Mouse (Mus musculus): ENCODE results near the gene A530016L24Rik. TPM values are rescaled to one million over a fixed set of nuclear protein-coding genes. Genes with fewer than 3 reads are reported as not detected.
A peak's percentile ranks its signal among the peaks of the same experiment; 100 is the strongest.

A530016L24Rik gene
- not detected in 2 replicates for polyA plus RNA-seq (2011; ENCODE audit: insufficient read depth, insufficient read length, low replicate concordance, missing spikeins)

GRCm38 (mm10) chr12:112489134-112489533, at the start of gene A530016L24Rik:
TSS of gene A530016L24Rik (plus strand) at chr12:112489448.
- no peak for TF ChIP-seq CTCF (IDR thresholded peaks at IDR 0.05; ENCODE audit: control insufficient read depth, insufficient read depth, low read length)
- no peak for TF ChIP-seq POLR2A (IDR thresholded peaks at IDR 0.05; ENCODE audit: borderline replicate concordance, control insufficient read depth, low read depth, low read length)
- Histone ChIP-seq H3K4me3 (replicated peaks; ENCODE audit: control insufficient read depth, low read depth, low read length) (no peak within 1 kb of the TSS), H3K27ac (ENCODE audit: control insufficient read depth, insufficient read depth, low read depth, low read length, poor library complexity) (no peak within 1 kb of the TSS), H3K4me1 (ENCODE audit: control insufficient read depth, insufficient read depth, low read length) (no peaks in the 10 kb centered on the region)
- WGBS = 79% methylated on average over 8 of the region's 8 CpGs

GRCm38 (mm10) chr12:112439993-112440392, 49.3 kb upstream of the A530016L24Rik start:
- Histone ChIP-seq H3K27ac (ENCODE audit: control insufficient read depth, insufficient read depth, low read depth, low read length, poor library complexity) (no peak overlapping the region), H3K4me1 (ENCODE audit: control insufficient read depth, insufficient read depth, low read length) (no peaks in the 10 kb centered on the region), H3K4me3 (replicated peaks; ENCODE audit: control insufficient read depth, low read depth, low read length) (no peak overlapping the region)
- TF ChIP-seq POLR2A (IDR thresholded peaks at IDR 0.05; ENCODE audit: borderline replicate concordance, control insufficient read depth, low read depth, low read length) = no peak
- no peak for TF ChIP-seq CTCF (IDR thresholded peaks at IDR 0.05; ENCODE audit: control insufficient read depth, insufficient read depth, low read length)
- 58% methylated on average over 1 of the region's 1 CpGs for WGBS

- Histone ChIP-seq H3K27ac (ENCODE audit: control insufficient read depth, insufficient read depth, low read depth, low read length, poor library complexity) (no peak overlapping the region), H3K4me3 (replicated peaks; ENCODE audit: control insufficient read depth, low read depth, low read length) (no peak overlapping the region), H3K4me1 (ENCODE audit: control insufficient read depth, insufficient read depth, low read length) (no peaks in the 10 kb centered on the region)
- 29% methylated on average over 18 of the region's 18 CpGs for WGBS
- TF ChIP-seq CTCF (IDR thresholded peaks at IDR 0.05; ENCODE audit: control insufficient read depth, insufficient read depth, low read length) = no peak
- no peak for TF ChIP-seq POLR2A (IDR thresholded peaks at IDR 0.05; ENCODE audit: borderline replicate concordance, control insufficient read depth, low read depth, low read length)
These were observed 40.0 kb upstream of the A530016L24Rik start for GRCm38 (mm10) chr12:112449144-112449827.

- Histone ChIP-seq H3K4me3 (replicated peaks; ENCODE audit: control insufficient read depth, low read depth, low read length) (no peak overlapping the region), H3K27ac (ENCODE audit: control insufficient read depth, insufficient read depth, low read depth, low read length, poor library complexity) (no peak overlapping the region), H3K4me1 (ENCODE audit: control insufficient read depth, insufficient read depth, low read length) (no peaks in the 10 kb centered on the region)
- WGBS = 29% methylated on average over 8 of the region's 8 CpGs
- no peak for TF ChIP-seq POLR2A (IDR thresholded peaks at IDR 0.05; ENCODE audit: borderline replicate concordance, control insufficient read depth, low read depth, low read length)
- no peak for TF ChIP-seq CTCF (IDR thresholded peaks at IDR 0.05; ENCODE audit: control insufficient read depth, insufficient read depth, low read length)
These were observed 39.4 kb upstream of the A530016L24Rik start for GRCm38 (mm10) chr12:112449828-112450180.

GRCm38 (mm10) chr12:112450883-112451282, 38.4 kb upstream of the A530016L24Rik start:
- WGBS = 50% methylated on average over 6 of the region's 6 CpGs
- Histone ChIP-seq H3K4me3 (replicated peaks; ENCODE audit: control insufficient read depth, low read depth, low read length) (no peak overlapping the region), H3K4me1 (ENCODE audit: control insufficient read depth, insufficient read depth, low read length) (no peaks in the 10 kb centered on the region), H3K27ac (ENCODE audit: control insufficient read depth, insufficient read depth, low read depth, low read length, poor library complexity) (no peak overlapping the region)
- TF ChIP-seq CTCF (IDR thresholded peaks at IDR 0.05; ENCODE audit: control insufficient read depth, insufficient read depth, low read length) (peak; percentile 39; the same call in 1 of the 2 replicates), POLR2A (IDR thresholded peaks at IDR 0.05; ENCODE audit: borderline replicate concordance, control insufficient read depth, low read depth, low read length) (no peak)

GRCm38 (mm10) chr12:112451381-112451780, 37.9 kb upstream of the A530016L24Rik start:
- Histone ChIP-seq H3K4me3 (replicated peaks; ENCODE audit: control insufficient read depth, low read depth, low read length) (no peak overlapping the region), H3K4me1 (ENCODE audit: control insufficient read depth, insufficient read depth, low read length) (no peaks in the 10 kb centered on the region), H3K27ac (ENCODE audit: control insufficient read depth, insufficient read depth, low read depth, low read length, poor library complexity) (no peak overlapping the region)
- no peak for TF ChIP-seq CTCF (IDR thresholded peaks at IDR 0.05; ENCODE audit: control insufficient read depth, insufficient read depth, low read length)
- no peak for TF ChIP-seq POLR2A (IDR thresholded peaks at IDR 0.05; ENCODE audit: borderline replicate concordance, control insufficient read depth, low read depth, low read length)
- 71% methylated on average over 1 of the region's 1 CpGs for WGBS

- TF ChIP-seq POLR2A (IDR thresholded peaks at IDR 0.05; ENCODE audit: borderline replicate concordance, control insufficient read depth, low read depth, low read length) (no peak), CTCF (IDR thresholded peaks at IDR 0.05; ENCODE audit: control insufficient read depth, insufficient read depth, low read length) (no peak)
- no peaks in the 10 kb centered on the region for H3K4me1 ChIP-seq (ENCODE audit: control insufficient read depth, insufficient read depth, low read length)
- no peak overlapping the region for H3K4me3 ChIP-seq (replicated peaks; ENCODE audit: control insufficient read depth, low read depth, low read length)
- 88% methylated on average over 9 of the region's 9 CpGs for WGBS
- H3K27ac ChIP-seq (ENCODE audit: control insufficient read depth, insufficient read depth, low read depth, low read length, poor library complexity) = no peak overlapping the region
These were observed 37.4 kb upstream of the A530016L24Rik start for GRCm38 (mm10) chr12:112451826-112452225.

- no peak for TF ChIP-seq CTCF (IDR thresholded peaks at IDR 0.05; ENCODE audit: control insufficient read depth, insufficient read depth, low read length)
- no peak for TF ChIP-seq POLR2A (IDR thresholded peaks at IDR 0.05; ENCODE audit: borderline replicate concordance, control insufficient read depth, low read depth, low read length)
- Histone ChIP-seq H3K27ac (ENCODE audit: control insufficient read depth, insufficient read depth, low read depth, low read length, poor library complexity) (no peak overlapping the region), H3K4me3 (replicated peaks; ENCODE audit: control insufficient read depth, low read depth, low read length) (no peak overlapping the region), H3K4me1 (ENCODE audit: control insufficient read depth, insufficient read depth, low read length) (no peaks in the 10 kb centered on the region)
- 73% methylated on average over 6 of the region's 6 CpGs for WGBS
These were observed 33.0 kb upstream of the A530016L24Rik start for GRCm38 (mm10) chr12:112456144-112456713.

Data from bone marrow, adult 2 months (tissue).